Mouse (Mus musculus) cerebellum, adult 2 months (tissue): Measurements from ENCODE around the gene Ube4a. TPM values are rescaled to one million over a fixed set of nuclear protein-coding genes. Genes with fewer than 3 reads are reported as not detected.

ENCODE experiments used
- DNase-seq, 2 experiments: peaks; one replicate each; pipeline ENCODE4 v3.0.0; 2021
- H3K27ac ChIP-seq: fragments of 200-500 bp; 2 replicates; pipeline ENCODE4 v1.5.1; 2012; ENCODE audit warnings: low read length, control low read depth, inconsistent platforms; ENCODE audit not compliant: insufficient read depth
- H3K27me3 ChIP-seq: fragments of 200-500 bp; 2 replicates; pipeline ENCODE4 v1.6.1; 2012; ENCODE audit warnings: inconsistent platforms, mild to moderate bottlenecking, low read length, moderate library complexity; ENCODE audit not compliant: control insufficient read depth, insufficient read depth
- H3K4me1 ChIP-seq: fragments of 200-500 bp; 2 replicates; pipeline ENCODE4 v1.6.1; 2011; ENCODE audit warnings: low read length; ENCODE audit not compliant: control insufficient read depth, insufficient read depth
- H3K4me3 ChIP-seq: fragments of 200-500 bp; replicated peaks from 2 replicates; pipeline ENCODE3; 2011; ENCODE audit warnings: mild to moderate bottlenecking, low read depth, low read length, control low read depth; ENCODE audit not compliant: insufficient read depth
- CTCF ChIP-seq: fragments of 200-500 bp; IDR thresholded peaks from 2 replicates; pipeline ENCODE4 v1.5.1; 2011; ENCODE audit warnings: low read depth, mild to moderate bottlenecking, control low read depth, low read length, moderate library complexity, borderline replicate concordance; ENCODE audit not compliant: insufficient read depth
- POLR2A ChIP-seq: fragments of 200-500 bp; IDR thresholded peaks from 2 replicates; pipeline ENCODE4 v1.6.1; 2011; ENCODE audit warnings: low read length, control low read depth, borderline replicate concordance; ENCODE audit not compliant: insufficient read depth
- WGBS: fragments of 180-500 bp; shearing (Covaris S2); methylation state at CpG from one replicate; pipeline ENCODE4 v1.1.7; 2018; 5-methylcytosine and 5-hydroxymethylcytosine counted together
- polyA plus RNA-seq: library from polyadenylated mRNA; depleted of rRNA; stranded (reverse); fragments of >200 nt; gene quantifications from 2 replicates; pipeline ENCODE4 v1.2.3, GENCODE M21; 2012; rRNA removed

Ube4a gene
- polyA plus RNA-seq, 1 experiment = 37.4 TPM

GRCm38 (mm10) chr9:44873665-44874064 lies 91.7 kb downstream of the Ube4a start:
- DNase-seq = no peak
- TF ChIP-seq POLR2A (no peak), CTCF (no peak)
- Histone ChIP-seq H3K27me3 (no peaks in the 10 kb centered on the region), H3K4me3 (no peak overlapping the region), H3K27ac (no peak overlapping the region), H3K4me1 (peaks cover 38% of the 10 kb centered on the region)
- WGBS = 58% methylated on average over 5 of the region's 5 CpGs

Other genes starting within 250 kb of the Ube4a start
- gene Phldb1, start 230.4 kb downstream of the Ube4a start, polyA plus RNA-seq = 193 and 194 TPM in 2 replicates
- 61.6 and 61.8 TPM in 2 replicates for gene Arcn1, start 197.8 kb downstream of the Ube4a start, polyA plus RNA-seq
- 106 and 110 TPM in 2 replicates for gene Ift46, start 197.7 kb downstream of the Ube4a start, polyA plus RNA-seq
- 203 and 229 TPM in 2 replicates for gene Tmem25, start 166.3 kb downstream of the Ube4a start, polyA plus RNA-seq
- 0.67 and 1.1 TPM in 2 replicates for gene Ttc36, start 162.5 kb downstream of the Ube4a start, polyA plus RNA-seq
- 31.3 and 39.0 TPM in 2 replicates for gene Kmt2a, start 84.3 kb downstream of the Ube4a start, polyA plus RNA-seq
- gene Atp5l, start 44.9 kb downstream of the Ube4a start, polyA plus RNA-seq = 989 and 996 TPM in 2 replicates
- not detected in 2 replicates for gene Cd3g, start 14.8 kb upstream of the Ube4a start, polyA plus RNA-seq
- gene Cd3d, start 16.2 kb upstream of the Ube4a start, polyA plus RNA-seq = 0.08 and 0.10 TPM in 2 replicates
- 0.05 and 0.27 TPM in 2 replicates for gene Cd3e, start 44.0 kb upstream of the Ube4a start, polyA plus RNA-seq
- gene Mpzl2, start 74.2 kb upstream of the Ube4a start, polyA plus RNA-seq = 1.1 and 2.4 TPM in 2 replicates
- 7.4 and 8.3 TPM in 2 replicates for gene Mpzl3, start 89.6 kb upstream of the Ube4a start, polyA plus RNA-seq
- 3.8 and 4.2 TPM in 2 replicates for gene Jaml, start 113.6 kb upstream of the Ube4a start, polyA plus RNA-seq
- 151 and 165 TPM in 2 replicates for gene Scn2b, start 152.2 kb upstream of the Ube4a start, polyA plus RNA-seq
- 78.8 and 109 TPM in 2 replicates for gene Scn4b, start 172.8 kb upstream of the Ube4a start, polyA plus RNA-seq
- gene BC049352, start 216.4 kb upstream of the Ube4a start, polyA plus RNA-seq = 1.9 and 2.8 TPM in 2 replicates
- 0.11 and 0.34 TPM in 2 replicates for gene Tmprss4, start 238.5 kb upstream of the Ube4a start, polyA plus RNA-seq